9 mouse cellular contexts compared by ENCODE assay signal in the genomic region with DNA sequence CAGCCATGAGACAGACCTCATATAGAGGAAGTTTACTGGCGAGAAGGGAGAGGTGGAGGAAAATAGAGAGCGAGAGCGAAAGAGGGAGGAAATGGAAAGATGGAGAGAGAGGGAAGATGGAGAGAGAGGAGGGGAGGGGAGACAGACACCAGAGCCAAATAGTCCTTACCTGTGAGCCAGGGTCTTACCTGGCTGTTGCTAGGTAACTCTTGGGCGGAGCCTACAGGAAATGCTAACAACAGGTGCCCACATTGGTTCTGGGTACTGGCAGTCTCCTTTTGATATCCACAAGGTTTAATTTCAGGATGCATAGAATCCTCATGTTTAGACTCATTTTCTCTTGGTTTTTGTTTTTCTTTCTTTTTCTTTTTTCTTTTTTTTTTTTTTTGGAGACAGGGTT. TPM values are rescaled to one million over a fixed set of nuclear protein-coding genes. Genes with fewer than 3 reads are reported as not detected.
DNase-seq lines count a peak whose midpoint lies in the region; ATAC-seq and TF ChIP-seq lines count a peak whose summit lies in the region.
"Had no signal": no experiment of that assay in that cellular context is flagged by ENCODE, and none has a peak within 500 bp of the region (broad histone marks: within the 10 kb centered on the region; RNA-seq: fewer than 3 reads in every experiment).

No protein-coding gene starts in this region.

- no peak for TF ChIP-seq EP300 in MEL (IDR thresholded peaks at IDR 0.05; ENCODE audit: low read depth in 1 of 2, low read length in 2 of 2)

- no peak for TF ChIP-seq CTCF in MEL (IDR thresholded peaks at IDR 0.05 in 2 of 3, conservative IDR thresholded peaks at IDR 0.05 in 1 of 3; ENCODE audit: control insufficient read depth in 1 of 3, insufficient read depth in 1 of 3, low read depth in 2 of 3, low read length in 3 of 3, poor library complexity in 1 of 3, severe bottlenecking in 1 of 3)

- no peaks in the 10 kb centered on the region for H3K27me3 ChIP-seq in heart, embryonic 14.5 days (ENCODE audit: control insufficient read depth, insufficient read depth, low read length)
- H3K27me3 ChIP-seq in MEL (ENCODE audit: control insufficient read depth in 1 of 2, insufficient read depth in 2 of 2, low read length in 2 of 2) = no peaks in the 10 kb centered on the region
- peaks cover 6% of the 10 kb centered on the region; the same call in 1 of the 2 replicates for H3K27me3 ChIP-seq in hindbrain, embryonic 14.5 days (ENCODE audit: control insufficient read depth, insufficient read depth, low read length)
- H3K27me3 ChIP-seq in midbrain, embryonic 13.5 days = peaks cover 14% of the 10 kb centered on the region

- no peak for ATAC-seq in heart, embryonic 14.5 days (ENCODE audit: insufficient number of reproducible peaks, insufficient read depth, low FRiP score, low read depth)
- ATAC-seq in hindbrain, embryonic 14.5 days (ENCODE audit: low FRiP score) = no peak
- no peak for ATAC-seq in midbrain, embryonic 13.5 days

- H3K79me2 ChIP-seq in MEL (ENCODE audit: control insufficient read depth, insufficient read depth, low read length, poor library complexity) = peaks cover 3% of the 10 kb centered on the region; the same call in 1 of the 2 replicates

- peak overlapping the region; percentile 46 to 47; a peak in 3 of 4 replicates for H3K4me3 ChIP-seq in heart, embryonic 14.5 days (ENCODE audit: control insufficient read depth in 1 of 2, insufficient read depth in 1 of 2, low read depth in 1 of 2, low read length in 2 of 2)
- peak overlapping the region; percentile 20 to 40; a peak in 2 of 4 replicates for H3K4me3 ChIP-seq in MEL (ENCODE audit: control insufficient read depth in 1 of 2, insufficient read depth in 1 of 2, low read depth in 2 of 2, low read length in 2 of 2)
- H3K4me3 ChIP-seq in hindbrain, embryonic 14.5 days (replicated peaks; ENCODE audit: low read length) = peak overlapping the region; percentile 41
- H3K4me3 ChIP-seq in midbrain, embryonic 13.5 days (replicated peaks) = no peak overlapping the region; the same call in 1 of the 2 replicates

- TF ChIP-seq POLR2A in MEL (IDR thresholded peaks at IDR 0.05; ENCODE audit: control insufficient read depth in 1 of 2, insufficient read depth in 1 of 2, low read depth in 1 of 2, low read length in 2 of 2, poor library complexity in 1 of 2) = no peak

- no peak for TF ChIP-seq RAD21 in MEL (IDR thresholded peaks at IDR 0.05; ENCODE audit: low read depth, low read length)

- peaks cover 18% of the 10 kb centered on the region for H3K36me3 ChIP-seq in heart, embryonic 14.5 days (ENCODE audit: control insufficient read depth, insufficient read depth, low read length)
- H3K36me3 ChIP-seq in MEL (ENCODE audit: control insufficient read depth in 1 of 2, insufficient read depth in 2 of 2, low read length in 2 of 2) = peaks cover 1 to 19% of the 10 kb centered on the region in 2 experiments; a peak in 3 of 4 replicates
- H3K36me3 ChIP-seq in hindbrain, embryonic 14.5 days (replicated peaks; ENCODE audit: control insufficient read depth, insufficient read depth) = peaks cover 29% of the 10 kb centered on the region
- H3K36me3 ChIP-seq in midbrain, embryonic 13.5 days = peaks cover 23% of the 10 kb centered on the region

- no peak overlapping the region for H3K9ac ChIP-seq in heart, embryonic 14.5 days (ENCODE audit: low read length)
- H3K9ac ChIP-seq in MEL (ENCODE audit: control insufficient read depth, low read depth, low read length, poor library complexity, severe bottlenecking) = peak overlapping the region; percentile 76
- no peak overlapping the region for H3K9ac ChIP-seq in hindbrain, embryonic 14.5 days
- no peak overlapping the region for H3K9ac ChIP-seq in midbrain, embryonic 13.5 days (replicated peaks)

- no peak for DNase-seq in heart, postnatal 4 days
- no peak for DNase-seq in MEL (ENCODE audit: low read depth, low spot score)
- DNase-seq in hindbrain, embryonic 14.5 days (ENCODE audit: low spot score) = no peak
- DNase-seq in testis, postnatal 10 days (ENCODE audit: low spot score) = no peak
- no peak for DNase-seq in cerebellum, adult 9-11 months
- DNase-seq in layer of hippocampus, adult 9-10 months (ENCODE audit: low spot score) = no peak

- peak overlapping the region; percentile 96 for H3K4me2 ChIP-seq in heart, embryonic 14.5 days (ENCODE audit: low read length)
- H3K4me2 ChIP-seq in hindbrain, embryonic 14.5 days (replicated peaks) = peak overlapping the region; percentile 88
- H3K4me2 ChIP-seq in midbrain, embryonic 13.5 days (replicated peaks) = peak overlapping the region; percentile 69

- H3K9me3 ChIP-seq in heart, embryonic 14.5 days (ENCODE audit: control insufficient read depth, low read length) = no peaks in the 10 kb centered on the region
- H3K9me3 ChIP-seq in MEL (replicated peaks; ENCODE audit: insufficient read depth, low read length) = no peaks in the 10 kb centered on the region
- no peaks in the 10 kb centered on the region for H3K9me3 ChIP-seq in hindbrain, embryonic 14.5 days (ENCODE audit: control insufficient read depth, low read length)
- H3K9me3 ChIP-seq in midbrain, embryonic 13.5 days = no peaks in the 10 kb centered on the region

- no peak overlapping the region for H3K27ac ChIP-seq in heart, embryonic 14.5 days (replicated peaks in 1 of 2; ENCODE audit: control insufficient read depth in 1 of 2, insufficient read depth in 1 of 2, low read depth in 2 of 2, low read length in 2 of 2)
- H3K27ac ChIP-seq in MEL (ENCODE audit: control insufficient read depth, low read depth, low read length) = no peak overlapping the region
- H3K27ac ChIP-seq in hindbrain, embryonic 14.5 days = no peak overlapping the region
- H3K27ac ChIP-seq in midbrain, embryonic 13.5 days = no peak overlapping the region

- WGBS in heart, embryonic 14.5 days = 81% methylated on average over 4 of the region's 4 CpGs
- WGBS in hindbrain, embryonic 14.5 days = 83% methylated on average over 4 of the region's 4 CpGs
- WGBS in midbrain, embryonic 13.5 days = 71% methylated on average over 4 of the region's 4 CpGs

- H3K4me1 ChIP-seq in heart, embryonic 14.5 days (ENCODE audit: control insufficient read depth in 2 of 2, insufficient read depth in 2 of 2, low read length in 2 of 2) = peaks cover 8 to 9% of the 10 kb centered on the region in 2 experiments; a peak in 2 of 4 replicates
- H3K4me1 ChIP-seq in MEL (ENCODE audit: control insufficient read depth in 1 of 2, insufficient read depth in 2 of 2, low read length in 2 of 2) = peaks cover 7 to 25% of the 10 kb centered on the region in 2 experiments
- H3K4me1 ChIP-seq in hindbrain, embryonic 14.5 days (replicated peaks; ENCODE audit: control insufficient read depth, insufficient read depth, low read length) = peaks cover 4% of the 10 kb centered on the region; the same call in 1 of the 2 replicates
- H3K4me1 ChIP-seq in midbrain, embryonic 13.5 days (replicated peaks) = peaks cover 11% of the 10 kb centered on the region

TF ChIP-seq in MEL, 35 proteins besides CTCF, POLR2A, EP300 and RAD21 (continues in another document):
- TF ChIP-seq POLR2AphosphoS2 (IDR thresholded peaks at IDR 0.05; ENCODE audit: low read length) (no peak), MXI1 (IDR thresholded peaks at IDR 0.05; ENCODE audit: low read depth, low read length) (no peak), TCF12 (IDR thresholded peaks at IDR 0.05; ENCODE audit: low read depth, low read length) (no peak)

RNA-seq across cellular contexts. Expression of a gene that starts 1.1 kb away (rescaled TPM):
- 23.7 and 25.2 TPM in 2 replicates for polyA plus RNA-seq in heart, embryonic 14.5 days (2014; fragmentation: Nextera tagmentation; extraction: Ambion mirVana)
- total RNA-seq in heart, postnatal 4 days (2021) = 10 to 100 TPM; 10.5 to 12.7 TPM
- total RNA-seq in MEL (2012; rRNA removed) = 60.6 and 75.5 TPM in 2 replicates
- polyA plus RNA-seq in MEL (2012; ENCODE audit: insufficient read depth in 1 of 2, insufficient read length in 2 of 2, low read depth in 1 of 2, low replicate concordance in 2 of 2, missing spikeins in 1 of 2) = 100 to 1,000 TPM in 1 of 2 experiments, not detected in 1; 115 TPM
- 27.7 and 32.5 TPM in 2 replicates for polyA plus RNA-seq in hindbrain, embryonic 14.5 days (2014; fragmentation: Nextera tagmentation; extraction: Ambion mirVana)
- 23.6 and 24.8 TPM in 2 replicates for polyA plus RNA-seq in midbrain, embryonic 13.5 days (2015; fragmentation: Nextera tagmentation; extraction: Ambion mirVana)

RNA-seq across cellular contexts. Expression of a gene that starts 16.2 kb away (rescaled TPM):
- polyA plus RNA-seq in heart, embryonic 14.5 days (2014; fragmentation: Nextera tagmentation; extraction: Ambion mirVana) = 47.6 and 50.7 TPM in 2 replicates
- total RNA-seq in heart, postnatal 4 days (2021) = 10 to 100 TPM; 36.3 to 37.0 TPM
- total RNA-seq in MEL (2012; rRNA removed) = 205 and 245 TPM in 2 replicates
- polyA plus RNA-seq in MEL (2012; ENCODE audit: insufficient read depth in 1 of 2, insufficient read length in 2 of 2, low read depth in 1 of 2, low replicate concordance in 2 of 2, missing spikeins in 1 of 2) = 100 to 1,000 TPM; 152 to 295 TPM
- polyA plus RNA-seq in hindbrain, embryonic 14.5 days (2014; fragmentation: Nextera tagmentation; extraction: Ambion mirVana) = 87.8 and 93.4 TPM in 2 replicates
- polyA plus RNA-seq in midbrain, embryonic 13.5 days (2015; fragmentation: Nextera tagmentation; extraction: Ambion mirVana) = 113 and 122 TPM in 2 replicates

RNA-seq across cellular contexts. Expression of a gene that starts 20.7 kb away (rescaled TPM):
- polyA plus RNA-seq in heart, embryonic 14.5 days (2014; fragmentation: Nextera tagmentation; extraction: Ambion mirVana) = 34.0 and 38.6 TPM in 2 replicates
- total RNA-seq in heart, postnatal 4 days (2021) = 10 to 100 TPM; 29.7 to 33.0 TPM
- 9.7 and 10.7 TPM in 2 replicates for total RNA-seq in MEL (2012; rRNA removed)
- polyA plus RNA-seq in MEL (2012; ENCODE audit: insufficient read depth in 1 of 2, insufficient read length in 2 of 2, low read depth in 1 of 2, low replicate concordance in 2 of 2, missing spikeins in 1 of 2) = 10 to 100 TPM in 1 of 2 experiments, not detected in 1; 17.3 TPM
- polyA plus RNA-seq in hindbrain, embryonic 14.5 days (2014; fragmentation: Nextera tagmentation; extraction: Ambion mirVana) = 25.6 and 29.8 TPM in 2 replicates
- 31.7 and 34.3 TPM in 2 replicates for polyA plus RNA-seq in midbrain, embryonic 13.5 days (2015; fragmentation: Nextera tagmentation; extraction: Ambion mirVana)

RNA-seq across cellular contexts. Expression of a gene that starts 26.3 kb away (rescaled TPM):
- polyA plus RNA-seq in heart, embryonic 14.5 days (2014; fragmentation: Nextera tagmentation; extraction: Ambion mirVana) = 500 and 527 TPM in 2 replicates
- total RNA-seq in heart, postnatal 4 days (2021) = 100 to 1,000 TPM; 320 to 358 TPM
- total RNA-seq in MEL (2012; rRNA removed) = 550 and 567 TPM in 2 replicates
- polyA plus RNA-seq in MEL (2012; ENCODE audit: insufficient read depth in 1 of 2, insufficient read length in 2 of 2, low read depth in 1 of 2, low replicate concordance in 2 of 2, missing spikeins in 1 of 2) = 1,000 to 10,000 TPM in 1 of 2 experiments, not detected in 1; 1,110 TPM
- polyA plus RNA-seq in hindbrain, embryonic 14.5 days (2014; fragmentation: Nextera tagmentation; extraction: Ambion mirVana) = 574 and 709 TPM in 2 replicates
- 599 and 642 TPM in 2 replicates for polyA plus RNA-seq in midbrain, embryonic 13.5 days (2015; fragmentation: Nextera tagmentation; extraction: Ambion mirVana)

RNA-seq across cellular contexts. Expression of a gene that starts 28.7 kb away (rescaled TPM):
- 1.8 and 2.5 TPM in 2 replicates for polyA plus RNA-seq in heart, embryonic 14.5 days (2014; fragmentation: Nextera tagmentation; extraction: Ambion mirVana)
- total RNA-seq in heart, postnatal 4 days (2021) = under 1 TPM in 1 of 2 experiments, not detected in 1; 0.23 TPM
- total RNA-seq in MEL (2012; rRNA removed) = 178 and 234 TPM in 2 replicates
- 100 to 1,000 TPM in 1 of 2 experiments, not detected in 1; 262 TPM for polyA plus RNA-seq in MEL (2012; ENCODE audit: insufficient read depth in 1 of 2, insufficient read length in 2 of 2, low read depth in 1 of 2, low replicate concordance in 2 of 2, missing spikeins in 1 of 2)
- polyA plus RNA-seq in hindbrain, embryonic 14.5 days (2014; fragmentation: Nextera tagmentation; extraction: Ambion mirVana) = 0.70 and 0.91 TPM in 2 replicates
- 0.55 and 0.97 TPM in 2 replicates for polyA plus RNA-seq in midbrain, embryonic 13.5 days (2015; fragmentation: Nextera tagmentation; extraction: Ambion mirVana)
- total RNA-seq: left cerebral cortex, adult 8-10 months had no signal
